Mouse (Mus musculus) ES-E14 (cell line): Measurements from ENCODE around the gene Gfer. TPM values are rescaled to one million over a fixed set of nuclear protein-coding genes. Genes with fewer than 3 reads are reported as not detected.

Experiments
- DNase-seq: peaks from one replicate; pipeline ENCODE4 v3.0.0-alpha.2; 2013; ENCODE audit warnings: low read depth, low spot score
- H3K27ac ChIP-seq: 2 replicates; pipeline ENCODE4 v1.5.1; 2012; ENCODE audit warnings: low read depth, mild to moderate bottlenecking, low read length, moderate library complexity, mixed read lengths; ENCODE audit not compliant: poor library complexity, insufficient read depth, severe bottlenecking
- H3K36me3 ChIP-seq: 2 replicates; pipeline ENCODE4 v1.6.1; 2012; ENCODE audit warnings: mild to moderate bottlenecking, low read length, moderate library complexity, mixed read lengths; ENCODE audit not compliant: control insufficient read depth, poor library complexity, insufficient read depth, severe bottlenecking
- H3K4me1 ChIP-seq, 2 experiments: fragments of 150-350 bp in 1 of 2; sonication (generic) in 1 of 2; 2 replicates each; pipeline ENCODE4 v1.6.1; 2012; ENCODE audit warnings: low read length in 2 of 2, mild to moderate bottlenecking in 1 of 2, mixed read lengths in 1 of 2; ENCODE audit not compliant: control insufficient read depth in 2 of 2, insufficient read depth in 2 of 2, poor library complexity in 1 of 2
- H3K4me3 ChIP-seq, 2 experiments: fragments of 150-350 bp in 1 of 2; sonication (generic) in 1 of 2; 2 replicates each; pipeline ENCODE4 v1.5.1; 2012; ENCODE audit warnings: low read length in 2 of 2, low read depth in 1 of 2, mild to moderate bottlenecking in 1 of 2, mixed read lengths in 1 of 2; ENCODE audit not compliant: insufficient read depth in 1 of 2, poor library complexity in 1 of 2, severe bottlenecking in 1 of 2
- H3K9ac ChIP-seq: 2 replicates; pipeline ENCODE4 v1.6.1; 2012; ENCODE audit warnings: low read depth, mild to moderate bottlenecking, low read length, mixed read lengths; ENCODE audit not compliant: poor library complexity, insufficient read depth, severe bottlenecking
- H3K9me3 ChIP-seq: fragments of 150-350 bp; sonication (generic); 2 replicates; pipeline ENCODE4 v1.6.1; 2012; ENCODE audit warnings: low read depth, mild to moderate bottlenecking, low read length; ENCODE audit not compliant: control insufficient read depth, insufficient read depth
- CHD2 ChIP-seq: IDR thresholded peaks from 2 replicates; pipeline ENCODE4 v1.6.1; 2014; ENCODE audit warnings: mild to moderate bottlenecking, low read depth, low read length, inconsistent platforms
- HCFC1 ChIP-seq: IDR thresholded peaks from 2 replicates; pipeline ENCODE4 v1.6.1; 2012; ENCODE audit warnings: low read length, inconsistent platforms, borderline replicate concordance; ENCODE audit not compliant: insufficient read depth
- MAFK ChIP-seq: IDR thresholded peaks from 2 replicates; pipeline ENCODE4 v1.6.1; 2014; ENCODE audit warnings: mild to moderate bottlenecking, low read depth, low read length, inconsistent platforms; ENCODE audit not compliant: insufficient read depth
- ZC3H11A ChIP-seq: IDR thresholded peaks from 2 replicates; pipeline ENCODE4 v1.6.1; 2012; ENCODE audit warnings: low read depth, mild to moderate bottlenecking, inconsistent platforms, low read length, borderline replicate concordance
- ZNF384 ChIP-seq: IDR thresholded peaks from 2 replicates; pipeline ENCODE4 v1.6.1; 2012; ENCODE audit warnings: low read depth, low read length, inconsistent platforms
- in situ Hi-C, 2 experiments: fragments of 600-800 bp; cut with MboI; formaldehyde crosslinking; loops; one replicate each; pipeline ENCODE4 v1.15.1; 2025; ENCODE audit warnings: low sequenced_read_pairs in 2 of 2, inconsistent platforms in 1 of 2; ENCODE audit not compliant: unreplicated experiment in 2 of 2
- total RNA-seq: library from RNA; depleted of rRNA; stranded (reverse); fragments of 300-350 nt; gene quantifications from 2 replicates; pipeline ENCODE4 v1.2.3, GENCODE M21; 2012

The Gfer gene
- total RNA-seq, 1 experiment: 61.8 TPM

- no peak overlapping the region for H3K27ac ChIP-seq
- peaks cover 1 to 13% of the 10 kb centered on the region in 2 experiments; a peak in 2 of 4 replicates for H3K4me1 ChIP-seq
- in situ Hi-C loops: no loop called here
- H3K9me3 ChIP-seq: no peaks in the 10 kb centered on the region
- no peak overlapping the region for H3K9ac ChIP-seq
- TF ChIP-seq ZC3H11A (no peak), ZNF384 (no peak), MAFK (no peak), HCFC1 (no peak)
- no peaks in the 10 kb centered on the region for H3K36me3 ChIP-seq
- H3K4me3 ChIP-seq: no peak overlapping the region
- no peak for DNase-seq
Observed at GRCm38 (mm10) chr17:24730787-24731186, 34.8 kb upstream of the Gfer start.

- Histone ChIP-seq H3K9me3 (no peaks in the 10 kb centered on the region), H3K4me1 (peaks cover 1 to 10% of the 10 kb centered on the region in 2 experiments; a peak in 1 of 4 replicates), H3K27ac (no peak overlapping the region), H3K4me3 (no peak overlapping the region), H3K36me3 (no peaks in the 10 kb centered on the region), H3K9ac (no peak overlapping the region)
- in situ Hi-C loops: no loop called here
- TF ChIP-seq CHD2: no peak
- no peak for TF ChIP-seq HCFC1
- TF ChIP-seq ZC3H11A: no peak
- TF ChIP-seq MAFK: no peak
- no peak for TF ChIP-seq ZNF384
- DNase-seq: no peak
Observed at GRCm38 (mm10) chr17:24729067-24729466, 33.1 kb upstream of the Gfer start.

- no peaks in the 10 kb centered on the region for H3K36me3 ChIP-seq
- H3K9me3 ChIP-seq: no peaks in the 10 kb centered on the region
- no peak for DNase-seq
- no peak overlapping the region for H3K27ac ChIP-seq
- H3K9ac ChIP-seq: peak overlapping the region; percentile 29; the same call in 1 of the 2 replicates
- H3K4me1 ChIP-seq: peaks cover 1 to 8% of the 10 kb centered on the region in 2 experiments; a peak in 1 of 4 replicates
- peak overlapping the region in 1 of 2 experiments; percentile 40; a peak in 1 of 4 replicates for H3K4me3 ChIP-seq
- in situ Hi-C loops: no loop called here
- TF ChIP-seq ZNF384 (no peak), MAFK (no peak), HCFC1 (no peak), ZC3H11A (no peak), CHD2 (no peak)
Observed at GRCm38 (mm10) chr17:24728184-24728583, 32.2 kb upstream of the Gfer start.

GRCm38 (mm10) chr17:24727618-24728017 is 31.7 kb upstream of the Gfer start, which contains the start of gene Rpl3l:
Rpl3l (plus strand) TSS chr17:24727820.
- Histone ChIP-seq H3K27ac (no peak within 1 kb of the TSS), H3K4me3 (peak within 1 kb of the TSS in 1 of 2 experiments; percentile 40; a peak in 1 of 4 replicates), H3K9ac (peak within 1 kb of the TSS; percentile 29; the same call in 1 of the 2 replicates), H3K9me3 (no peaks in the 10 kb centered on the region), H3K4me1 (peaks cover 0 to 8% of the 10 kb centered on the region in 2 experiments; a peak in 1 of 4 replicates), H3K36me3 (0 out of 2 replicates have a peak, but pooled peaks cover under 1% of the 10 kb centered on the region)
- no peak for DNase-seq
- no peak for TF ChIP-seq ZC3H11A
- TF ChIP-seq MAFK: no peak
- TF ChIP-seq CHD2: no peak
- no peak for TF ChIP-seq ZNF384
- no peak for TF ChIP-seq HCFC1
- in situ Hi-C loops: no loop called here
